Mouse (Mus musculus) intestine, embryonic 16.5 days (tissue): ENCODE measurements around the gene Cacna1c. TPM values are rescaled to one million over a fixed set of nuclear protein-coding genes. Genes with fewer than 3 reads are reported as not detected.

Experiments
- ATAC-seq: fragments of 200-750 bp; cut with Nextera tagmentation; 2 replicates; pipeline ENCODE4 v1.8.0; 2017; ENCODE audit warnings: moderate TSS enrichment, moderate library complexity
- H3K27ac ChIP-seq: fragments of 300-500 bp; sonication (generic); 2 replicates; pipeline ENCODE4 v1.5.1; 2014; ENCODE audit warnings: mild to moderate bottlenecking, low read length
- H3K27me3 ChIP-seq: fragments of 300-500 bp; sonication (generic); replicated peaks from 2 replicates; pipeline ENCODE4 v1.6.1; 2014; ENCODE audit warnings: low read length, control low read depth, mixed read lengths; ENCODE audit not compliant: control insufficient read depth, insufficient read depth
- H3K36me3 ChIP-seq: fragments of 300-500 bp; sonication (generic); 2 replicates; pipeline ENCODE4 v1.6.1; 2014; ENCODE audit warnings: low read length, control low read depth; ENCODE audit not compliant: control insufficient read depth, insufficient read depth
- H3K4me1 ChIP-seq: fragments of 300-500 bp; sonication (generic); 2 replicates; pipeline ENCODE4 v1.6.1; 2014; ENCODE audit warnings: low read length, control low read depth, mixed read lengths; ENCODE audit not compliant: control insufficient read depth, insufficient read depth
- H3K4me2 ChIP-seq: fragments of 300-500 bp; sonication (generic); 2 replicates; pipeline ENCODE4 v1.6.1; 2014; ENCODE audit warnings: low read depth, low read length, control low read depth
- H3K4me3 ChIP-seq: fragments of 300-500 bp; sonication (generic); 2 replicates; pipeline ENCODE4 v1.5.1; 2014; ENCODE audit warnings: mild to moderate bottlenecking, low read length
- H3K9ac ChIP-seq: fragments of 300-500 bp; sonication (generic); 2 replicates; pipeline ENCODE4 v1.6.1; 2014; ENCODE audit warnings: low read depth, low read length
- H3K9me3 ChIP-seq: fragments of 300-500 bp; sonication (generic); 2 replicates; pipeline ENCODE4 v1.6.1; 2016; ENCODE audit warnings: low read length, control low read depth; ENCODE audit not compliant: control insufficient read depth
- WGBS: fragments of 180-500 bp; shearing (Covaris S2); extraction: QIAGEN DNeasy Blood & Tissue Kit; methylation state at CpG from one replicate; pipeline ENCODE4 v1.1.7; 2014; 5-methylcytosine and 5-hydroxymethylcytosine counted together
- polyA plus RNA-seq: library from polyadenylated mRNA; unstranded; fragments of >200 nt; fragmentation: Nextera tagmentation; extraction: Ambion mirVana; gene quantifications from 2 replicates; pipeline ENCODE4 v1.2.1, GENCODE M21; 2015

The Cacna1c gene
- polyA plus RNA-seq, 1 experiment from 2014 or later: 1.8 TPM

- Histone ChIP-seq H3K27me3 (no peaks in the 10 kb centered on the region; the same call in 1 of the 2 replicates), H3K4me3 (no peak overlapping the region), H3K9ac (no peak overlapping the region), H3K4me1 (no peaks in the 10 kb centered on the region), H3K27ac (no peak overlapping the region), H3K4me2 (no peak overlapping the region), H3K9me3 (no peaks in the 10 kb centered on the region), H3K36me3 (no peaks in the 10 kb centered on the region)
- no peak for ATAC-seq
- 79% methylated on average over 4 of the region's 4 CpGs for WGBS
These were observed 63.4 kb downstream of the Cacna1c start for GRCm38 (mm10) chr6:119132863-119133262.

- no peak overlapping the region for H3K27ac ChIP-seq
- no peak overlapping the region for H3K4me3 ChIP-seq
- no peaks in the 10 kb centered on the region; the same call in 1 of the 2 replicates for H3K27me3 ChIP-seq
- no peak overlapping the region for H3K9ac ChIP-seq
- no peaks in the 10 kb centered on the region for H3K36me3 ChIP-seq
- ATAC-seq: no peak
- H3K4me1 ChIP-seq: no peaks in the 10 kb centered on the region
- H3K9me3 ChIP-seq: no peaks in the 10 kb centered on the region
- no peak overlapping the region for H3K4me2 ChIP-seq
- WGBS: 73% methylated on average over 8 of the region's 8 CpGs
These were observed 64.0 kb downstream of the Cacna1c start for GRCm38 (mm10) chr6:119132111-119132735.

DNA sequence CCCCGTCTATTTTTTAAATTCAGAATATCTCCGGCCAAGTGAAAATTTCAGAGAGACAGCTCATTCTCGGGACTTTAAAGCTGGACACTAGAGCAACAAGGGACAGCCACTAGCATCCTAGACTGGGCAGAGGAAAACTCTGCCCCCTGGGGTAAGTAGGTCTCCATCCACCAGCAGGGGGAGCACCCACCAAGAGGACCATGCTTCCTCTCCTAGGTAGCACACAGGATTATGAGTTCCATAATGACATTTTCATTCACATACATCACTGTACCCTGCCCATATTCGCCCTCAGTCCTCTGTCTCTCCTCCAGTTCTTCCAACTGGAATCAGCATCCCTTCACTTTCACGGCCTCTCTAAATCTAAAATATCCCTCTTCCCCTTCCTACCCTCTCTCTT is 66.6 kb downstream of the Cacna1c start:
- H3K9ac ChIP-seq: no peak overlapping the region
- H3K9me3 ChIP-seq: no peaks in the 10 kb centered on the region
- H3K4me2 ChIP-seq: no peak overlapping the region
- no peaks in the 10 kb centered on the region for H3K4me1 ChIP-seq
- ATAC-seq: no peak
- H3K27ac ChIP-seq: no peak overlapping the region
- 77% methylated on average over 5 of the region's 5 CpGs for WGBS
- no peak overlapping the region for H3K4me3 ChIP-seq
- no peaks in the 10 kb centered on the region for H3K27me3 ChIP-seq
- no peaks in the 10 kb centered on the region for H3K36me3 ChIP-seq

DNA sequence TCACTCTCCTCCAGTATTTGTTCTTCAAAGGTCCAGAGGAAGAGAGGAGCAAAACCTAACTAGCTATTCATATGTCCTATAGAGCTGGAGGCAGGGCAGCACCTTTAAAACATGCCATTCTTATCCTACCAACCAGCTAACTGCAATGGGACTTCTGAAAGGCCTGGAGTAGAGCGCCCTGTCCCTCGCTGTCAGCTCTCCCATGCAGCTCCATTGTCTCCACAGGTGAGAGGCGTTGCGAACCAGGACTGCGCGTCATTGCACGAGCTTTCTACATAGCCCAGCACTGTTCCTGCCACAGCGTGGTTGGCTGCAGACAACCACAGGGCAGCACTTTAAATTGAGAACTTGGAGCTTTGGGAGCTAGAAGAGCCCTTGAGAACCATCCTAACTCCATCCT is 67.7 kb downstream of the Cacna1c start:
- Histone ChIP-seq H3K4me3 (no peak overlapping the region), H3K36me3 (no peaks in the 10 kb centered on the region), H3K27me3 (no peaks in the 10 kb centered on the region), H3K27ac (no peak overlapping the region), H3K4me2 (no peak overlapping the region), H3K9me3 (no peaks in the 10 kb centered on the region), H3K9ac (no peak overlapping the region), H3K4me1 (no peaks in the 10 kb centered on the region)
- no peak for ATAC-seq
- WGBS: 80% methylated on average over 8 of the region's 8 CpGs

- ATAC-seq: no peak
- whole genome bisulfite sequencing: 82% methylated on average over 1 of the region's 1 CpGs
These were observed 68.1 kb downstream of the Cacna1c start for GRCm38 (mm10) chr6:119128076-119128475.

GRCm38 (mm10) chr6:119126991-119127390 is 69.2 kb downstream of the Cacna1c start:
- no peak overlapping the region for H3K9ac ChIP-seq
- 88% methylated on average over 3 of the region's 3 CpGs for WGBS
- no peak overlapping the region for H3K27ac ChIP-seq
- no peaks in the 10 kb centered on the region for H3K27me3 ChIP-seq
- no peak overlapping the region for H3K4me3 ChIP-seq
- no peak overlapping the region for H3K4me2 ChIP-seq
- H3K36me3 ChIP-seq: no peaks in the 10 kb centered on the region
- H3K4me1 ChIP-seq: no peaks in the 10 kb centered on the region
- no peaks in the 10 kb centered on the region for H3K9me3 ChIP-seq
- no peak for ATAC-seq

More at GRCm38 (mm10) chr6:119128076-119128475, 68.1 kb downstream of the Cacna1c start:
- Histone ChIP-seq H3K36me3 (no peaks in the 10 kb centered on the region), H3K4me1 (no peaks in the 10 kb centered on the region), H3K9me3 (no peaks in the 10 kb centered on the region), H3K4me2 (no peak overlapping the region), H3K27me3 (no peaks in the 10 kb centered on the region), H3K4me3 (no peak overlapping the region), H3K9ac (no peak overlapping the region), H3K27ac (no peak overlapping the region)

DNA sequence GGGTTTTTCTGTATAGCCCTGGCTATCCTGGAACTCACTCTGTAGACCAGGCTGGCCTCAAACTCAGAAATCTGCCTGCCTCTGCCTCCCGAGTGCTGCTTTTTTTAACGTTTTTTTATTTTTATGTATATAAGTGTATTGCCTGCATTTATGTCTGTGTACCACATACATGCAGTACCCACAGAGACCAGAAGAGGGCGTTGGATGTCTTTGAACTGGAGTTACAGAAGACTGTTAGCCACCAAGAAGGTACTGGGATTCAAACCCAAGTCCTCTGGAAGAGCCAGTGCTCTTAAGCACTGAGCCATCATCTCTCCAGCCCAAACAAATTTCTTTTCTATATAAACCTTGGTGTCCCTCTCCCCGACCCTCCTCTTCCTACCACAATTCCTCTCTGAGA is 77.8 kb downstream of the Cacna1c start:
- WGBS: 62% methylated on average over 4 of the region's 4 CpGs
- ATAC-seq: no peak
- Histone ChIP-seq H3K4me3 (no peak overlapping the region), H3K27ac (no peak overlapping the region), H3K4me1 (no peaks in the 10 kb centered on the region), H3K36me3 (no peaks in the 10 kb centered on the region), H3K27me3 (no peaks in the 10 kb centered on the region), H3K9ac (no peak overlapping the region), H3K9me3 (0 out of 2 replicates have a peak, but pooled peaks cover 4% of the 10 kb centered on the region), H3K4me2 (no peak overlapping the region)

- H3K27me3 ChIP-seq: no peaks in the 10 kb centered on the region
- H3K36me3 ChIP-seq: no peaks in the 10 kb centered on the region
- H3K9me3 ChIP-seq: 0 out of 2 replicates have a peak, but pooled peaks cover 4% of the 10 kb centered on the region
- WGBS: 83% methylated on average over 3 of the region's 3 CpGs
- H3K4me3 ChIP-seq: no peak overlapping the region
- no peak overlapping the region for H3K4me2 ChIP-seq
- no peaks in the 10 kb centered on the region for H3K4me1 ChIP-seq
- no peak overlapping the region for H3K27ac ChIP-seq
- no peak for ATAC-seq
- H3K9ac ChIP-seq: no peak overlapping the region
These were observed 79.9 kb downstream of the Cacna1c start for GRCm38 (mm10) chr6:119116290-119116689.

- H3K27me3 ChIP-seq: peaks cover 3% of the 10 kb centered on the region; the same call in 1 of the 2 replicates
- no peak overlapping the region for H3K4me2 ChIP-seq
- ATAC-seq: no peak
- H3K9me3 ChIP-seq: 0 out of 2 replicates have a peak, but pooled peaks cover 4% of the 10 kb centered on the region
- H3K4me1 ChIP-seq: peaks cover 5% of the 10 kb centered on the region; the same call in 1 of the 2 replicates
- no peak overlapping the region for H3K4me3 ChIP-seq
- no peaks in the 10 kb centered on the region for H3K36me3 ChIP-seq
- WGBS: 84% methylated on average over 4 of the region's 4 CpGs
- no peak overlapping the region for H3K9ac ChIP-seq
- no peak overlapping the region for H3K27ac ChIP-seq
These were observed 82.9 kb downstream of the Cacna1c start for GRCm38 (mm10) chr6:119113362-119113761.

DNA sequence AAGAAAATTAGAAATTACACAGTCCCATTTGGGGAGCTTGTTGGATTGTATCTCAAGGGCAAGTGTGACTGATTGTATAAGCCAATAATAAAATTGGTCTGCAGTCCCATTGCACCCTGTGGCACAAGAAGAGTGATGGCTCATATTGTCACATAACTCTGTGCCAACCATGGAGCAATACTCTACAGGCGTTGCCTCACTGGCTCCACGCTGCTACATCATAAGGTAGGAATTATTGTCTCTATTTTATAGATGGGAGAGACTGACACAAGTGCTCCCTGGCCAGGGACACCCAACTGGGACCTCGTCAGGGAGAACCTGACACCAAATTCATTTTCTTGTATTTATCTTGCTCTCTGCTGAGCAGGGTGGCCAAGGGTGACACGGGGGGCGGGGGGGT is 85.8 kb downstream of the Cacna1c start:
- no peak overlapping the region for H3K4me2 ChIP-seq
- no peaks in the 10 kb centered on the region for H3K9me3 ChIP-seq
- no peak overlapping the region for H3K4me3 ChIP-seq
- no peak for ATAC-seq
- H3K4me1 ChIP-seq: peaks cover 8% of the 10 kb centered on the region; the same call in 1 of the 2 replicates
- no peak overlapping the region for H3K9ac ChIP-seq
- H3K27ac ChIP-seq: no peak overlapping the region
- 76% methylated on average over 5 of the region's 5 CpGs for WGBS
- no peaks in the 10 kb centered on the region for H3K36me3 ChIP-seq
- peaks cover 32% of the 10 kb centered on the region for H3K27me3 ChIP-seq
